Mouse (Mus musculus): Measurements from ENCODE around the gene Rhobtb1.
A peak's percentile ranks its signal among the peaks of the same experiment; 100 is the strongest.

The Rhobtb1 gene

DNA sequence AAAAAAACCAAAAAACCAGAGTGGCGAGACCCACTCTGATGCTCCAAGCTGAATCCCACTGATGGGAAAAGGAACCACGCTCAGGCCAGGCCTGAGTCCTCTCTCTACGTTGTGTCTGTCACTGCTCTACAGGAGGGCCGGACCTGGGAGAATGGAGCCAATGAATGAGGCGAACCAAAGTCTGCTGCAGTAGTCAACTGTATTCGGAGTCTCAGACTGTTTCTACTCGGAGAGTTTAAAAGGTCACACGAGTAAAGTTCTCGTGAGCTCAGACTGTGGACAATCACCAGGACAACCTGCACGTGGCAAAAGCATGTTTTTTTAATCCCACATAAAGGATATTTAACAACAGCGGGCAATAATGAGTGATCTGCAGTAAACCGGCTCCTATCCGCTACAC lies 172.8 kb downstream of the Rhobtb1 start:
- no peak for DNase-seq (ENCODE audit: low spot score in 2 of 2)

DNA sequence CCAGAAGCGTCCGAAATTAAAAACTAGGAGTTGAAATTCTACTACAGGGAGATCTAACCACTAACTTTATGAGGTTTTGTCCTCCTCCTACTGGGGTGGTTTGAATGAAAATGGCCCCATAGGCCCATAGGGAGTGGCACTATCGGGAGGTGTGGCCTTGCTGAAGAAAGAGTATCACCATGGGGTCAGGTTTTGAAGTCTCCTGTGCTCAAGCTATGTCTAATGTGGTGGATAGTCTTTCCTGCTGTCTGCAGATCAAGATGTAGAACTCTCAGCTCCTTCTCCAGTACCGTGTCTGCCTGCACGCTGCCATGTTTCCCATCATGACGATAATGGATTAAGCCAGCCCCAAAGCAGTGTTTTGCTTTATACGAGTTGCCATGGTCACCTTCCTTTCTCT lies 173.6 kb downstream of the Rhobtb1 start:
- DNase-seq (ENCODE audit: low spot score in 2 of 2), result no peak

DNA sequence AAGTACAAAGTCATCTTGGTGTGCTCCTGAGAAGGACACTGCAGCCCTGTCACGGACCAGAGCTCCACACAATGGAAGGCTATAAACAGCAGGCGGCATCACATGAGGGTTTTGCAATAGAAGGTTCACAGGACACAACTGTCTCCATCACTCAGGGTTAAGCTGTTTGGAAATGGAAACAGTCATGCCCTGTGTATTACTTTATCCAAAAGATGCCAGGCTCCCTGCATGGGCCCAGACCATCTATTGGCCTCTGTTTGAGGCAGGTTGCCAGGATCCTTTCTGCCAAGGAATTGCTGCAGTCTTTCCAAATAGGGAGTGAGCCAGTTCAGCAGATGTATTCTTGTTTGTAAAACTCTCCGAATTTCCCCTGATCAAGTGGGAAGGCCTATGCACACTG lies 175.2 kb downstream of the Rhobtb1 start:
- peak; percentile 15 to 19 for DNase-seq (ENCODE audit: low spot score in 2 of 2)

DNA sequence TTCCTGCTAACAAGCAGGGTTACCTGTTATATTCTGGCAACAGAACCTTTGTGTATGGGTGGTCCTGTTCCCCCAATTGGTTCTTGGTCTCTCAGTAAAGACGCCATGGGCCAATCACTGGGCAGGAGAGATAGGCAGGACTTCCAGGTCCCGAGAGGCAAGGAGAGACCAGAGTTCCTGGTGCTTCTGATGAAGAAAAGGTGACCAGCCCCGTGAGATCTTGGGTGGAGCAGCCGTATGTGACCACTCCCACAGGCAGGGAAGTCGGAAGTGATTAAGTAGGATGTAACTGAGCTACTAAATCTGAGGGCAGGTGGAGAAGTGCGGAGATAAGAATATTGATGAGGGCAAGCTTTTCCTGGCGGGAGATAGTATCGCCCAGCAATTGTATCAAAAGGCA lies 176.1 kb downstream of the Rhobtb1 start:
- DNase-seq (ENCODE audit: low spot score in 2 of 2), result no peak

GRCm38 (mm10) chr10:69328029-69328655 lies 176.9 kb downstream of the Rhobtb1 start:
- no peak for DNase-seq (ENCODE audit: low spot score in 2 of 2)

DNA sequence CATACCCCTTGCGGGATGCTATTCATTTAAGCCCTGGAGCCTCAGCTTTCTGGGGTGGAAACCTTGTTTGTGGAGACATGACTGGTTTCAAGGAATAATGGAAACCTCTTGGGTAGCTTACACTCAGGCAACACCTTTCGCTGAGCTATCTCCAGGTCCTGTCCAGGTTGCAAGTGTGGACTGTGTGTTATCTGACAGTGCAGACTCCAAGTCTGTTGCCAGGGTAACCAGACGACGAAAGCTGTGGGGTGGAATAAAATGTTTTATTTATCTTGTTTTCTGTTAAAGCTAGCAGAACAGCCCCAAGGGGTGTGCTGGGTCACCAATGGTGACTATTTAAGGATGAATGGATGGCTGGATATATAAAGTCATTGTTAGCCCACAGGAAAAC lies 177.4 kb downstream of the Rhobtb1 start:
- DNase-seq (ENCODE audit: low spot score in 2 of 2), result no peak

DNA sequence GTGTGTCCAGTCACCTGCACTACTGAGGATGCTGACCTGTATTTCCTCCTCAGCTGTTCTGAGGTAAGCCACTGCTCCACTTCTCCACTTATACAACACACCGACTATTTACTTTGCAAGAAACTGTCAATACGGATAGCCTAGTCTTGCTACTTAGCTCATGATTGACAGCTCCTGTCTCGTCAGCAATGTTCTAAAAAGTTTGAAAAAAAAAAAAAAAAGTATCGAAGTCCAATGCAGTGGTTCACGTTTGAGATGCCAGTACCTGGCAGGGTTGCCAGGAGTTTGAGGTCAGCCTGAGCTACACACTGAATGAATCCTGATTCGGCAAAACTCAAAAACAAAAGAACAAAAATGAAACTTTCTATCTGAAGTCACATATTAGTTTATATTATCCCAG lies 180.0 kb downstream of the Rhobtb1 start:
- no peak for DNase-seq (ENCODE audit: low spot score in 2 of 2)

- DNase-seq (ENCODE audit: low spot score in 2 of 2), result no peak
These were observed 182.0 kb downstream of the Rhobtb1 start for GRCm38 (mm10) chr10:69333212-69333611.

DNA sequence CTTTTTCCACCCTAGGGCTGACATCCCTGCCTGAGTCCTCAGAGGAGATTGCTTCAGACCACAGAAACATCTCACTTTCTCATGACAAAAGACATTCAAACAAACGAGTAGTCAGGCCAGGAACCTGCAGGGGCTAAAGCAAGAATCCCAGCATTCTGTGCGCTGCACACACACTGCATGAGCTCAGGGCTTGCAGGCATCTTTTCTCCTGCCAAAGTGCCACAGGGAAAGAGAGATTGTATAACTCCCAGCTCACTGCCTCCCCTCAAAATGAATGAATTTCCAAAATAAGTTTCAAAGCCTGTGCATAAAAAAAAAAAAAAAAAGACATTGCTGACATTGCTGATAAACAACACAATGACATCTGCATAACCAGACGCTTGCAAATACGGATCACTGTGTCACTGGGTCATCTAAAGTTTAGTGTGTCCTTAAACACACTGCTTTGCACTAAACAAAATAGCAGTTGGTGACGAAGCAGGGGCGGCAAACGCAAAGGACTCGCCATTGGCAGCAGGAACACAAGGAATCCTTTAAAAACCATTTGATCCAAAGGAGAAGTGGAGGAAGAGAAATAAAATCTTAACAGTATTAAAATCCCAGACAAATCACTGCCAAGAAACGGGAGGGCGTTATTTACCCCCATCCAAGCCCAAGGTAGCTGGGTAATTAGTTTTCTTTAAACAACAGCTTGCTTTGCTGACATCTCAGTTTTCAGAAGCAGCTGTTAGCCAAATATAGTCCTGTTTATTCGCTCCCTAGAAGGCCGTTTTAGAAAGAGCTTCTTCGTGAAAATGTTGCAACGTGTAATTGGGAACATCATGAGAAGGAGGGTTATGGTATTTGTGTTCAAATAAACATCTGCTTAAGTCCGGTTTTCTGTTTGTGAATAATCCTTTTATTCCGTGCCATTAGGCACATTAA lies 183.3 kb downstream of the Rhobtb1 start:
- DNase-seq (ENCODE audit: low spot score in 2 of 2), result no peak

- DNase-seq (ENCODE audit: low spot score in 2 of 2), result no peak
These were observed 183.9 kb downstream of the Rhobtb1 start for GRCm38 (mm10) chr10:69335195-69335536.

GRCm38 (mm10) chr10:69335611-69336010 lies 184.4 kb downstream of the Rhobtb1 start:
- DNase-seq (ENCODE audit: low spot score in 2 of 2), result no peak

GRCm38 (mm10) chr10:69336219-69336618 lies 185.0 kb downstream of the Rhobtb1 start:
- no peak for DNase-seq (ENCODE audit: low spot score in 2 of 2)

DNA sequence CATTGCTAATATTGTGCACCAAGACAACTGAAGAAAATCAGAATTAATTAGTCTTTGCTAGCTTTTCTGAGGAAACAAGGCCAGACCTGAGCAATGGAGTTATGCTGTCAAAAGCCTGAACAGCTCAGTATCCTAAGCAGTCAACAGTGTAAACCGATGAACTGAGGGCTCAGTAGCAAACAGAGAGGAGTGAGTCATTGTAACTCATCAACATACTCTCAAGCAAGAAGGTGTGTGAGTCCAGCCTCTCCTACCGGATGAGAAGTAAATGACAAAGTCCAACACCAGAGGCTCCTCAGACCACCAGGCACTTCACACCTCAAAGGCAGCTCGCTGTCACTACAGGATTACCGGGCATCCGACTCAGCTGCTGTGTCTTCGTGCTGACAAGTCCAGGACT lies 188.8 kb downstream of the Rhobtb1 start:
- DNase-seq (ENCODE audit: low spot score in 2 of 2), result no peak

Data from heart, adult 9 months (tissue).